Mouse (Mus musculus) right cerebral cortex, postnatal 36 days (tissue): ENCODE results near the gene Abhd14a.
A peak's percentile ranks its signal among the peaks of the same experiment; 100 is the strongest.

ENCODE experiments used
- DNase-seq, 2 experiments: peaks; one replicate each; pipeline ENCODE4 v3.0.0; 2022; ENCODE audit warnings: low spot score in 2 of 2, mixed read lengths in 1 of 2

Abhd14a gene

DNA sequence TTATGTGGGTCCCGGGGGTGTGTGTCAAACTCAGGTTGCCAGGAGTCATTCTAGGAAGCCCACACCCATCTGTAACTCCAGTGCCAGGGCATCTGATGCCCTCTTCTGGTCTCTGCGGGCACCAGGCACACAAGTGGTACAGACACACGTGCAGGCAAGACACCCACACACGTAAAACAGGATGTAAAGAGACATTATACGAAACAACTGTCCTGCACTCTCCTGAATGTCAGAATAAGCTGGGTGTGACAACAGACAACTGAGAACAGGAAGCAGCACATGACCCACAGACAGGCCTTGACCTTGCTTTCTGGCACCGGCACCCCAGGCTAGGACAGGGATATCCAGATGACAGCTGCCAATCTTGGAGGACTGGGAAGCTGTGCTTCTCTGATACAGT, 21.8 kb upstream of the Abhd14a start:
- DNase-seq: no peak

- DNase-seq: no peak
Observed at GRCm38 (mm10) chr9:106467746-106468145, 20.3 kb upstream of the Abhd14a start.

DNA sequence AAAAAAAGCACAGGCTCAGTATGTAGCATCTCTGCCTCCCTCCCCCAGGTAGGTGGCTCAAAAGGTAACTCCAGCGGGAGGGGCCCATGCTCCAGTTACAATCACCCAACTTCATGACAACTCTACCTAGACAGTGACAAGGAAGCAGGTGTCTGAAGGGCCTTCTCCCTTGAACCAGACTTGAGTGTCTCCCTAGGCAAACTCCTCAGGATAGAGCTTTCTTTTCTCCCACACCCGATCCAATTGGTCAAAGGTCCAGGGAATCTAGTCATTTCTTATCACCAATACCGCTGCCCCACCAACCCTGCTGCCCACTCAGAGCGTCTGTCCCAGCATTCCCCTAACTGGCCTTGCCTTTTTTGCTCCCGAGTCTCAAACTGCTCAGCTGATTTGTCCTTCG, 19.2 kb upstream of the Abhd14a start:
- DNase-seq: no peak

GRCm38 (mm10) chr9:106465571-106466200, 18.2 kb upstream of the Abhd14a start, which contains the start of gene Gpr62:
Gene Gpr62, minus strand, starts transcription at chr9:106465938.
- no peak for DNase-seq

- peak; percentile 55 to 64 for DNase-seq
Observed at GRCm38 (mm10) chr9:106464751-106465541, 17.5 kb upstream of the Abhd14a start.

GRCm38 (mm10) chr9:106463122-106464063, 15.9 kb upstream of the Abhd14a start:
- DNase-seq: no peak

DNA sequence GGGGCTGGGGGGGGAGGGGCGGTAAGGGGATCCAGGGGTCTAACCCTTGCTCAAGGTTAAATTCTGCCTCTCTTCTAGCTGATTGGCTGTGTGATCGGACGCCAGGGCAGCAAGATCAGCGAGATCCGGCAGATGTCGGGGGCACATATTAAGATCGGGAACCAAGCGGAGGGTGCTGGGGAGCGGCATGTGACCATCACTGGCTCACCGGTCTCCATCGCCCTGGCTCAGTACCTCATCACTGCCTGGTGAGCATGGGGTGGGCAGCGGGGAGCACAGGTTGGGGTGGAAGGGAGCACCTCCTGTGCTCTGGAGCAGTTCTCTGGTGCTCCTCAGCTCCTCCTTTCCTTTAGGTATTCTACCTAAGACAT, 14.9 kb upstream of the Abhd14a start:
- DNase-seq: no peak

- DNase-seq: no peak
Observed at GRCm38 (mm10) chr9:106461641-106462429, 14.4 kb upstream of the Abhd14a start.

DNA sequence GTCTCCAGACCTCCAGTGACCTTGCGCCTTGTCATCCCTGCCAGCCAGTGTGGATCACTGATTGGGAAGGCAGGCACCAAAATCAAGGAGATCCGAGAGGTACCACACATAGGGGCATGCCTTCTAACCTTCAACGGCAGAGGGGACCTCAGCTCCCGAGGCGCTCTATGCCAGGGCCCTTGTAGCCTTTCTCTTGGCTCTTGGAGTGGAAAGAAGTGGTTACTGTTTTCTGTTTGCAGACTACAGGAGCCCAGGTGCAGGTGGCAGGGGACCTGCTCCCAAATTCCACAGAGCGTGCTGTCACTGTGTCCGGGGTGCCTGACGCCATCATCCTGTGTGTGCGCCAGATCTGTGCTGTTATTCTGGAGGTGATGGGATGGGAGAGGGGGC, 13.5 kb upstream of the Abhd14a start:
- no peak for DNase-seq

- no peak for DNase-seq
Observed at GRCm38 (mm10) chr9:106460401-106461025, 13.0 kb upstream of the Abhd14a start.

DNA sequence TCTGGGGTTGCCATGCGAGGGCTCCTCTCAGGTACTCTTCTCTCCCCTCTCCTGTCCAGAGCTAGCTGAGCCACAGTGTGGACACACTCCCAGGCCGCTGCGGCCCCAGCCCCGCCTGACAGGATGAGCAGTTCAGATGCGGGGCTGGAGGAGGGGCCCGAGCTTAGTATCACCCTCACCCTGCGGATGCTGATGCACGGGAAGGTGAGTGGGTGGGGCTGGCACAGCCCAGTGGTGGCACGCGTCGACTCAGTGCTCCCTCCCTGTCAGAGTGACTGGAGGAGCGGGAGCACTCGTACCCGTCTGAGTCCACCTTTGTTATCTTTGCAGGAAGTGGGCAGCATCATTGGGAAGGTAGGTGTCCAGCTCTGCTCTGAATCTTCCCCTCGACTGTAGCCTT, 12.5 kb upstream of the Abhd14a start:
- DNase-seq: no peak

DNA sequence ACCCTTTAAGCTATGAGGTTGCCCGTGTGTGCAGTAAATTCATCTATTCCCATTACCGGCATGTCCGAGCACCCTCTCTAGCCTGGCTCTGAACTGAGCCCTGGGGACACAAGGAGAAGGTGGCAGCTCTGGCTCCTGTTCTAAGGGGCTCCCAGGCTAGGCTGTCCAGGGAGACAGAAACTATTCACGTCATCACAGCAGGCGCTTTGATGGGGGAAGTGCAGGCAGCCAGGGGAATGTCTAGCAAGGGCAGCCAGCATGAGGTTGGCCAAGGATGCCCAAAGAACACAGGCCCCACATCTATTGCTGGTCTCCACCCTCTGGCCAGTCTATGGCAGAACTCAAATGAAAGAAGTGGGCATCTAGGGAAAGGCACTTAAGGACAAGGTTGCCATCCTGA, 10.4 kb upstream of the Abhd14a start:
- no peak for DNase-seq

DNA sequence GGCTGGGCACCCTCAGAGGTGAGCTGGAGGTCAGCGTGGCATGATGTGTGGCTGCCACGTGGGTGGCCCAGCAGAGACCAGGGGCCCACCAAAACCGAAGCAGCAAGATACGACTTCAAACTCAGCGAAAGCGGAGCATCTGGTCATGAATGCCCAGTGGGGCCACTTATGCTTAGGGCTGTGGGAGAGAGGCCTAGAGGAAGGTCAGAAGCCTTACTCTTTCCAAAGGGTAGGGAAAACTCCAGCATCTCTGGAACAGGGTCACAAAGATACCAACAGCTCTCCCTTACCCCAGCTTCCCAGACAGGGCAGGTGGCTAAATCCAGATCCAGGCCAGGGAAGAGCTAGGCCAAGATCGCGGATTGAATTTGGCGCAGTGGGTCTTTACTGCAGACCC, 9.7 kb upstream of the Abhd14a start:
- DNase-seq: no peak

DNA sequence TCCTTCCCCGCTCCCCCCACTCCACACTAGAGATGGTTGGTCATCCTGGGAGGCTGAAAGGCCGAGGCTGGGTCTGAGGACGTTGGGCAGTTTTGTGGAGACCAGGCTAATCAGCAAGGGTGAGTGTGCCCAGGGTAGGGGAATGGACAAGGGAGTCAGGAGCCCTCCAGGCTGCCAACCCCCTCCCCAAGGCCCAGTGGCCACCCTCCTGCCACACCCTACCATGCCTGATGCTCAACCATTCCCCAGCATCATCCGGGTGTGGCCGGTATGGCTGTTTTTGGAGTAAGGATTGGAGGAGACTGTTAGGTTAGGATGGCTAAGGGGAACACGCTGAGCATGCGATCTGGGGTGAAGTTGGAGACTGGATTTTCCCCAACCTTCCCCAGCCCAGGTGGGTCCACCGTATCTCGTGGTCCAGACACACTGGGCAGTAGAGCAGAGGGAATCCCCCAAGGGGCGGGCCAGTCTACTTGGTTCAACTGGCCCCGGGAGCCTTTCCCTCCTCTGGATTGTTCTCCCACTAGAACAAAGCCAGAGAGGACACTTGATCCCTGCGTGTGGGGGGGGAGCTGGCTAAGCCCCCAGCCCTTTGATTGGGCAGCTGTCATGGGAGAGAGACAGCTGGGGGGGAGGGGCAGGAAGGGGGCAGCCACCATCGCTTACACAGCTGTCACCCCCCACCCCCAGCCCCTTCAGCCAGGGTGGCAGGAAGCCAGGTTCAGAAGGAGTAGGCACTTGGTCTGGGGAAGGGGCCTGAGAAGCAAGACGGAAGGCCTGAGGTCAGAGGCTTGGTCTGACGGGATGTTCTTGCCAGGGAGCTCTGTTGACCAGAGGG, 9.1 kb upstream of the Abhd14a start:
- DNase-seq: no peak

DNA sequence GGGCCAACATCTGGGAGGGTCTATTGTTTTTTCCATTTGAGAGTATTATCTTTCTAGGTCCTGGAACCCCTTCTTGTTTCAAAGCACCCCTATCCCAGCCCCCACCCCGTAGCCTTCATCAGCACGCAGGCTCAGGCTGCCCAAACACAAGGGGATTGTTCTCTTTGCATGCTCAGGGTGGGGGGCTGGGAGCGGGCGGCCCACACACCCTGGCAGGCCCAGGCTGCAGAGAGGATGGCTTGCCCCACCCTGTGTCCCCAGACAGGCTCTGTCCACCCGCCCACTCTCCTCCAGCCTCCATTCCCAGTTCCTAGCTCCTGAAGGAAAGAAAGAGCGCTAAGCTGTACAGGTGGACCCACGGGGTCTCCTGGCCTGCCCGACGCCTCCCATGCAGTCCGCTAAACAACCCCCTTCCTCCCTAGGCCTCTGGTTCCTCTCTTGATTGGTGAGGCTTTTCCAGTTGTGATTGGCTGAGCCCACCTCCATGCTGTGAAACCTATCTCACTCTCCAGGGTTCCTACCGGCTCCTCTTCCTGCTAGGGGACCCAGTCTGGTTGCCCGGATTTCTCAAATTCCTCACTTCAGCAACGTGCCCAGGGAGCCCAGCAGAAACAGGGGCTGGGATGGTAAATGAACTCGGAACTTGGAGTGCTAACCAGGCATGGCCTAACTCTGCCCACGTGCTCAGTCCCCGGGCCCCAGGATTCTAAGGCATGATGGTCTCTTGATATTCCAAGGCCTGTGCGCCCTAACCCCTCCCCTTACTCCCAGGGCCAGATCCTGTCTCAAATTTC, 7.6 kb upstream of the Abhd14a start:
- no peak for DNase-seq

DNA sequence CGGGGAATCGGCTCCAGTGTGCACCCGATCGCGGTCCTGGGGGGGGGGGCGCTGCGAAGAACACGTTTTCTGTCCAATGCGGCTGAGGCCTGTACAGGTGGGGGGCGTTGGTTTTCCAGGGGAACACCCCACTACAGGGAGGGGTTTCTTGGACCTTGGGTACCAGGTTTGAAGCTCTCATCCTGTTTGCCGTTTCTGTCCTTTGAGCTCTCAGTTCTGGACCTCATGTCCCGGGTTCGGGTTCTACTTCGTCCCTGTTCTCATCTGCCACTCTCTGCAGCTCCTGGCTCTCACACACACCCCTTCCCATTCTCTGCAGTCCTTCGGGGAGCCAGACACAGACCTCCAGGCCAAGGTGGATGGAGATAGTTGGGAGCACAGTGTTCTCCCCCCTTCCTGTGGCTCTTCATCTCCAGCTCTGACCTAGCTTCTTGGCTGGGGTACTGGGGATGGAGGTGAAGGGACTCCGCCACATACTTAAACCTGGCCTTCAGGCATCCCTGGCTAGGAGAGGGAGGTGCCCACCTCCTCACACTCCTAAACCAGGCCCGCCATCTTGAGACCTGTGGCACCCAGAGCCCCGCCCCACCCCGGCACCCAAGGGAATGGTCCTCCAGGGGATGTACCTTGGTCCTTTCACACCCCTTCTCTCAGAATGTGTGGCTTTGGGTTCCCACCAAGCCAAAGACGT, 6.7 kb upstream of the Abhd14a start:
- DNase-seq: no peak

- DNase-seq: no peak
Observed at GRCm38 (mm10) chr9:106453271-106454070, 6.0 kb upstream of the Abhd14a start, which contains the start of gene Pcbp4. Gene Pcbp4, plus strand, starts transcription at chr9:106453291.

- no peak for DNase-seq
Observed at GRCm38 (mm10) chr9:106452821-106453220, 5.3 kb upstream of the Abhd14a start.
